Mouse (Mus musculus): ENCODE data around the gene Mogs.

Mogs gene

DNA sequence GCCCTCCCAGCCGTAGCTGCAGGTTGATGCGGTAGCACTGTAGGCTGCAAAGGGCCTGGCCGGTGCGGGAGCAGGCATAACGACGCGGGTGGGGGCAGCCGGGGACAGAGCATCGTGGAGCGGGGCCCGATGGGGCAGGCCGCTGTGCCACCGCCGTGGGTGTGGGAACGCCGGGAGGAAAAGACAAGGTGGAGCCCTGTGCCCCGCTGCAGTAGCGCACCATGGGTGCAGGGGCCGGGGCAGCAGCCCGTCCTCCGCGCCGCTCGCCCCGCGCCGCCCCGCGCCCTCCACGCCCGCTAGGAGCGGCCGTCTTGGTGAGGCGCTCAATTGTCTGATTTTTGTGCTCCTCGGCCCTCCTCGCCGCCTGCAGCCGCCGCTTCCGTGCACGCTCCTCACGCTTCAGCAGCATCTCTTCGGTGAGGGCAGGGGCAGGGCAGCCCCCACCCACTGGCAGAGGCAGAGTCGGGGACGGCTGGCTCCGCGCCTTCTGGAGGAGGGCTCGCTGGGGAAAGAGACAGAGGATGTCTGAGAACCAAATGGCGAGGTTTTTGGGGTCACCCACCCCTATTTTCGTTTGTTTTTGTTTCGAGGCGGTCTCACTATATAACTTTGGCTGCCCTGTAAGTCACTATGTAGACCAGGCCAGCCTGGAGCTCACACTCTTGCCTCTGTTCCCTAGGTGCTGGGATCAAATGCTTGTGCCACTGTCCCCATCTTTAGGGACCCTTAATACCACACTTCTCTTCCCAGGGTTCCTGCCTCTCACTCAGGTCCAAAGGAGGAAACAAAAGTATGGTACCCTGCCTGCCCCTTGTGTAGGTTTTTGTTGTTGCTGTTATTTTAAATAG is 6.8 kb downstream of the Mogs start:
- no peak for DNase-seq (ENCODE audit: low spot score)

DNA sequence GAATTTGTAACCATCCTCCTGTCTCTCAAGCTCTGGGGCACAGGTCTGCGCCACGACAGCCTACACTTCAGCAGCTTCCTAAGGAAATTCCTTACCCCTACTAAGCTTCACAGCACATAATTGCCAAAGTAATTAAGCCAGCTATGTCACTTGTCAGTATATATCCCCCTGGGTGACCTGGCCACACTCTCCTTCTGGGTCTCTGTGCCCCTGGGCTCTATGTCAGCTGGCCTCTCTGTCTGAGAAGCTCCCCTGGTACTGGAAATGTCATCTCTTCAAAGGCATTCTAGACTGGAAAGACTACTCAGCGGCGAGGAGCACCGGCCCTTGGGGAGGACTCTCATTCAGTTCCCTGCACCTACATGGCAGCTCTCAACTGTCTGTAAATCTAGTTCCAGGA is 7.7 kb downstream of the Mogs start:
- no peak for DNase-seq (ENCODE audit: low spot score)

DNA sequence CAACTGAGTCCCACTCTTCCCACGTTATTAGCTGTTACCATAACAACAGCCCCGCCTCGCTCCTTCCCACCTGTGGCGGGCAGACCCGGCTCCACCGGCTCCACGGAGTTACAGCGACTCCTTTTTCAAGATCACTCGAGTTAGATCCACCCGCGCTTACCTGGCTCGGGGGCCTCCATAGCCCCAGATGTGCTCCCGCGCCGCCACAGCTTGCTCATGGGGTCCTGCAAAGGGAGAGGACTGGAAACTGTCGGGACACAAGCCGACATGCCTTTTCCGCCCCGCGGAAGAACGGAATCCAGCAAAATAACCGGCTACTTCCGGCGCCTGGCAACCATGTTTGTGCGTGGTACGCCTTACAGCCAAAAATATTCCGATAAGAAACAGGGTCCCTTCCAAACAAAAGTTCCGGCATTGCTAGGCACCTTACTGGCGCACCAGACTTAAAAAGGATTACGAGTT is 9.6 kb downstream of the Mogs start:
- peak; percentile 89 for DNase-seq (ENCODE audit: low spot score)

DNA sequence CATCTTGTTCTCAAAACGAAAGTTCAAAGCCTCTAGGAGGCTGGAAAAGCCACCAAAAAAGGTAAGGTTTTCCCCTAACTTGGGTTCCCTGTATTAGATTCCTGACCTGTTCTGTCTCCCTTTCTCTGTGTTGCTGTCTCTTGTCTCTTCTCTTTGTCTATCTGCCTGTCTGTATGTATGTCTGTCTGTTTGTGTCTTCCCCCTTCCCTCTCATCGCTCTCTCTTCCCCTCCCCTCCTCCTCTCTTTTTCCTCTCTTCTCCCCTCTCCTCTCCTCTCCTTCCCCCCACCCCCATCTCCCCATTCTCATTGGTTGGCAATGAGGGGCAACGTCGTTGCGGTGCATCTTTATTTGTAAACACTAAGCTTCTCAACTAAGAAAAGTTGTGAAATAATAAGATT is 10.0 kb downstream of the Mogs start, which contains the start of gene Ino80b:
TSS of gene Ino80b (minus strand) at position 101 of the 400 bp plus-strand sequence.
- no peak for DNase-seq (ENCODE audit: low spot score)

DNA sequence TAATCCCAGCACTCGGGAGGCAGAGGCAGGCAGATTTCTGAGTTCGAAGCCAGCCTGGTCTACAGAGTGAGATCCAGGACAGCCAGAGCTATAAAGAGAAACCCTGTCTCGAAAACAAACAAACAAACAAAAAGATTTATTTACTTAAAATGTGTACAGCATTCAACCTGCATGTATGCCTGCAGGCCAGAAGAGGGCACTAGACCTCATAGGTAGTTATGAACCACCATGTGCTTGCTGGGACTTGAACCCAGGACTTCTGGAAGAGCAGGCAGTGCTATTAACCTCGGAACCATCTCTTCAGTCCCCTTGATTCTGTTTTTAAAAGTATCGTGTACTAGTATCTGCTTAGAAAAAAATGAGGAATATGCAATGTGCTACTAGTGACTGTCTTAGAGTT is 12.1 kb downstream of the Mogs start:
- DNase-seq (ENCODE audit: low spot score): no peak

DNA sequence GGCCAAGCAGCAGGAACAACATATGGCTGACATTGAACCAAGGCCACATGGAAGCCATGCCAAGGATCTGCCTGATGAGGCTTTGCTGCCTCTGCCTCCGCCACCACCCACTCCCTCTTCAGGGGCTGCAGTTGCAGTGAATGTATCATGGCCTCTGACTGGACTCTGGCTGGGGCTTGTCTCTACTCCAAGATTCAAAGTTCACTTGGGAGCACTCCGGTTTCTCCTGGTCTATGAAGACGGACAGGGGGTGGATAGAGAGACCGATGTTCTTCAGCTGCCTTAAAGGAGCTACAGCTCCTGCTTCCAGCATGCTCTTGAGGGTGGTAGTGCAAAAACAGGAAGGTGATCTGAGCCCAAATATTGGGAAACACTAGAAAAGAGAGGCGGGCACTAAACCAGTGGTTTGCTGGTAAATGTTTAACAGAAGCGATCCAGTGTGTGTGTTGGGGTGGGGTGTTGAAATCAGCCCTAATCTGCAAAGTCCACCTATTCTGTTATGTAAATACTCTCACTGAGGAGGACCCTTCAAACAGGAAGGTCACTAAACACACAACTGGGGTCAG is 16.3 kb downstream of the Mogs start:
- DNase-seq (ENCODE audit: low spot score): no peak

DNA sequence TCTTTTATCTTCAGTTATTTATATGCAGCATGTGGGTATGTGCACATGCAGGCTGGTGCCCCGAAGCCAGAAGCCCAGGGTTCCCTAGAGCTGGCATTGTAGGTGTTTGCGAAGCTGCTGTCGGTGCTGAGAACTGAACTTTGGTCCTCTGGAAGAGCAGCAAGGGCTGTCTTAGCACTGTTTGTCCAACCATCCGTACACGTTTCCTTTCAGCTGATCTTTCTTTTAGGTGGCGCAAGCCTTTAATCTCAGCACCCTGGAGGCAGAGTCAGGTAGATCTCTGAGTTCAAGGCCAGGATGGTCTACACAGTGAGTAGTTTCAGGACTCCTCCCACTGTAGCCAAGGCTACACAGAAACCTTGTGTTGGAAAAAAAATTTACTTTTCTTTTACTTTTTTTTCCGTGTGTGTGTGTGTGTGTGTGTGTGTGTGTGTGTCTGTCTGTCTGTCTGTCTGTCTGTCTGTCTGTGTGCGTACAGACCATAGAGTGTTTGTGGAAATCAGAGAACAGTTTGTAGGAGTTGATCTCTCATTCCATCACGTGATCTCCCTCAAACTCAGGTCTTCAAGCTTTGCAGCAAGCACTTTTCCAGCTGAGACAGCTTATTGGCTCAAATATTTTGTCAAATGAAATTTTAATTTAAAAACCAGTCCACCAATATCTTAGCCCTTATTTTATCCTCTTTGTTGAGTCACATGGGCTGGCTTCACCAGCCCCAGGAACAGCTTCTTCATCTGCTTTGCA is 17.1 kb downstream of the Mogs start:
- DNase-seq (ENCODE audit: low spot score): no peak

DNA sequence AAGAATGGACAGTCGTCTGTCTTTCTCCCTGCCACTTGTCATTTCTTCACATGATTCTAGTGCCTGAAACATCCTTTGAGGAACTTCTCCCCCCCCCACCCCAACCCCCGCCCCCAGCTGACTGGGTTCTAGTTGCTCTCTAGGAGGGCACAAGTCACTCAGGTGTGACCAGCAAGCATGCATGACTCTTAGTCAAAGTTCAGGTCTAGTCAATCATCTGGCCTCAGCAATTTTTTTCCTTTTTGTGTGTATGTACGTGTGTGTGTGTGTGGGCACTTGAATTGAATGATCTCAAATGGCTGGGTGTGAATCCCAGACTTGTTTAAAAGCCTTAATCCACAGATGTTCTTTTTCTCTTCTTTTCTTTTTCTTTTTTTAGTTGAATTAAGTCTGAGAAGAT is 18.9 kb downstream of the Mogs start:
- DNase-seq (ENCODE audit: low spot score): no peak

DNA sequence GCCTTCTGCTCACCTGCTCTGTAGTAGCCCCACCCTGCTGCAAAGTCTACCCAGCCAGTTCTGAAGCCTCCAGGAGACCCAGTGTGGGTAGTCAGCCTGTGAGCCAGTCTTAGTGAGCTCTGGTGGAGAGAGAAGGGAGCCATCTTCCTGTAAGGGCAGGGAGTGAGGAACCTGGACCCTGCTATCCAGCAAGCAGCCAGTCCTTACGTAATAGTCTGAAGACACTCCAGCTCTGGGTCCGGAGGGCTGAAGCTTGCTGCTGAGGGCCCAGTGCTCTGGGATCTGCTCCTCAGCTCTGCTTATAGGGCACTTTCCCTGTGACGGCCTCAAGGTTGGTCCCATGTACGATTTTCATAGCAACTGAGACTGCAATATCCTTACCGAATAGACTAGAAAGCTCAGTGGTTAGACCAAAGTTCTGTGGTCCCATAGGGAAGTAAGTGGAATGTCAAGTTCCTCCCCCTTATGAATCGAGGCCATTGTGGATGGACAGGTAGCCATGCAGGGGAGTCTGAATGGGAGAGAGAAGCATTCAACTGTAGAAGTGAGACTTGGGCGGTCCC is 19.7 kb downstream of the Mogs start, which contains the start of gene Rtkn:
TSS of gene Rtkn (plus strand) at position 513 of the 563 bp plus-strand sequence.
- no peak for DNase-seq (ENCODE audit: low spot score)

DNA sequence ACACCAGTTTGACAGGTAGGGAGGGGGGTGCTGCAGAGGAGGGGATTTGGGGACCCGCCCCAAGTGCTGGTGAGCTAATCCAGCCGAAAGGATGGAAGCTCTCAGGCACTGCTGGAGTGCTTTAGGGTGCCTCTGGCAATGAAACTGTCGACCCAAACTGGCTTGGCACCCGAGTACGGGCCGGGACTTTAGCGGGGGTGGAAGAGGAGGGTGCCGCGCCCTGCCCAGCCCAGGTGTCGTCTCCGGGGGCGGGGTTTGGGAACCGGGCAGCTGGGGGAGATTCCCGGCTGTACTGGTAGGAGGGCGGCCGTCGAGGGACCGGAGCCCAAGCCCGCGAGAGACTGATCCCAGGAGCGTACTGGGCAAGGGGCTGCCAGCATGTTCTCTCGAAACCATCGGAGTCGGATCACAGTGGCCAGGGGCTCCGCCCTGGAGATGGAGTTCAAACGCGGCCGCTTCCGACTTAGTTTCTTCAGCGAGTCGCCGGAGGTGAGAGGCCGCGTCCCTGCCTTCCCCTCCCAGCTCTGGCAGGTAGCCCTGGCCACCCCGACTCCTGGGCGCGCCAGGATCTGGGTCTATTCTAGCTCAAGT is 20.4 kb downstream of the Mogs start:
- DNase-seq (ENCODE audit: low spot score): peak; percentile 39

DNA sequence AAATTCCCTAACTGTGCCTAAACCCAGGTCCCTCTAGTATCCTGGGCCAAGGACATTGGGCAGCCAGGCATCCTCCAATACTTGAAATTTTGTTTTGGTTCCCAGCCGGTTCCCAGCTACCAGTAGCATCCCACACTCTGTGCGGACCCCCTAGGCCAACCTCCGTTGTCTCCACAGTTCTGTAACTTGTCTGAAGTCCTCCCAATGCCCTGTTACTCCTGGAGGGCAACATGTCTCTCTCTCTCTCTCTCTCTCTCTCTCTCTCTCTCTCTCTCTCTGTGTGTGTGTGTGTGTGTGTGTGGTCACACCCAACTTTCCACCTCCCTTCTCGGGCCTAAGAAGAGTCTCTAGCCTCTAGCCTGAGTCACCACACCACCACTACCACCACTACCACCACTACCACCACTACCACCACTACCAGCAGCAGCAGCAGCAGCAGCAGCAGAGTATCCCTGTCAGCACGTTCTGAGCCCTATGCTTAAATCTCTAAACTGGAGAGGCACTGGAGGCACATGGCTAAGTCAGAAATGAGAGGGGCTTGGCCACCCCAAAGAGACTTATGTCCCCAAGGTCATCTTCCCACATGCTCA is 21.1 kb downstream of the Mogs start:
- DNase-seq (ENCODE audit: low spot score): no peak

DNA sequence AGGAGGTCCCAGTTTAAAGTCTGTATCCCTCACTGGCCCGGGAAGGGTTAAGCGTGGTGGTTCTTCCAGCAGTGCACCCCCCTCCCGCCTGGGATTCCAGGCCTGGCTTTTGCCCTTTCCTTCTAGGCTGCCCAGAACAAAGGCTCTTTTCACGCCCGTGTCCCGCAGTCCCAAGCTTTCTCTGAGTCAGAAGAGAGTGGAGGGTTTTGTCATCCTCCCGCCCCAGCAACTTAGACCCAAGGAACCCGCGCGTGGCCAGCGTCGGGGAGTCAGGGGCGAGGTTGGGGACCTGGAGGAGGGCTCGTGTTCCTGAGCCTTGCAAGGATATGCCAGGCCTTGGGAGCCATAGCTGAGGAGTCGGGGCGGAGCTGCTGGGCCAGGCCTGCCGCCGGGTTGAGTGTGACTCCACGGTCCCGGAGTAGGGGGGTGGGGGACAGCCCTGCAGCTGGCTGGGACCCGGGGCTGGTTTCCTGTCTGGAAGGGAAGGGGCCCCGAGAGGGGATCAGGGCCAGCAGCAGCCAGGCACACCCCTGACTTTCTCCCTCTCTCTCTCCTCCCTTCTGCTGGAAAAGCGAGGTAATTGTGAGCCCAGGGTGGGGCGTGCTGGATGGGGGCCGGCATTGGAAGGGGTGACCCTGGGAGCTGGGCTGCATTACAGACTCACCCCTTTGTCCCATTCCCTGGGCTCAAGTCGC is 21.7 kb downstream of the Mogs start:
- DNase-seq (ENCODE audit: low spot score): peak; percentile 74

DNA sequence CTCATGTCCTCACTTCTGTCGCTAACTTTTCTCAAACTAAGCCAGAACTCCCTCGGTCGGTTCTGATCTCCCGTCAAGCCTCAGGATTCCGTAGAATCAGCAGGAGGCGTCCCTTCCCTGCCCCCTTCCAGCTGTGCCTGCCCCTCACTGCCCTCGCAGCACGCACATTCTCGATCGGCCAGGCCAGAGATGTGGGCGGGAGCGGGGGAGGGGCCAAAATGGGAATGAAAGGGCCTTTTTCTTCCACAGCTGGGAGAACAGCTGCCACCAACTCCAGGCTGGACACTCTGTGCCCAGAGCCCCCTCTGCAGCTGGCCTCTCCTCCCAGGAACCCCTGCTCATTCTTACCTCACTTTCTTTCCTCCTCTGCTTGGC is 22.3 kb downstream of the Mogs start:
- DNase-seq (ENCODE audit: low spot score): peak; percentile 88

DNA sequence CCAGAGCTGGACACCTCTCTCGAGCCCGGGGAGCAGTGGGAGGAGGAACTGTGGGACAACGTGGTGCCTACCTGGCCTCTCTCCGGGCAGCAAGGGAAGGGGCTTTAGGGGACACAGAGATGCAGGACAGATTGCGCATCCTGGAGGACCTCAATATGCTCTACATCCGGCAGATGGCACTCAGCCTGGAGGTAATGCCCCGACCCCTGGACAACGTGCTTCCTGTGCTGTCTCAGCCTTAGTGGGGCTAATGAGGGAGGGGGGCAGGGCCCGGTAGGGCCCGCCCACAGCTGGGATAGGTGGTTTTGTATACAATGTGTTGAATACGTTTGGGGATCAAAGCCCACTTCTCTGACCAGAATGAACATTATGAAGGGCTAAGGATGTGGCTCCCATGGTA is 22.8 kb downstream of the Mogs start:
- DNase-seq (ENCODE audit: low spot score): no peak

DNA sequence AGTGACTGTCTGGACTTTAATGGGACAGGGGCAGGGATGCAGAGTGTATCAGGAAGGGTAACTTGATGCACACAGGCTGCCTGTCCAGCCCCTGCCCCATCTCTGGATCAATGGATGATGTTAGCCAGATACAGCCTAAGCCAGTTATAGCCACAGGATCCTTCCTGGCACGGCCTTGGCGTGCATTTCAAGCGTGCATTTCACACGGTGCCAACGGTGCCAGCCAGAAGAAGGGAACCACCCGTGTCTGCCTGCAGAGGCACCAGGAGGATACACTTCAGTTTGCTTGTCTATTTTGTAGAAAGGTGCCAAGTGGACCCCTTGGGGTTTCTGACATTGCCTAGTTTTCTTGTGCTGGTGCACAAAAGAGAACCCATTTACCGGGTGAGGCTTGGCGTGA is 24.7 kb downstream of the Mogs start:
- DNase-seq (ENCODE audit: low spot score): no peak

DNA sequence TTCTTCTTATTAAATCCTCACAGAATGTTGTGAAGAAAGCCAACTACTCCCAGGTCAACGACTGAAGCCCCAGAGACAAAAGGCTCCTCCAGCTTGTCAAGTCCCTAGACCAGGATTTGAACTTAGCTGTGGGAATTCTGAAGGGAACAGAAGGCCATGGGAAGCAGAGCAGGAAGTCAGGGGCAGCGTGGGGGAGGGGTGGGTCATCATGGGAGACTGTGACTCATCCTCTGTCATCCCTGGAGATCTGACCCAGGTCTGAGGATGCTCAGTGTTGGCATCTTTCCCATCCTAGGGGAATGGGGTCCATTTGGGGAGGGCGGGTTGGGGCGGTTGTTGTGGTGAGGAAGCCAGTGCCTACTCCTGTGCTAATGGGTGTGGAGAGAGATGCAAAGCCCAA is 26.3 kb downstream of the Mogs start:
- no peak for DNase-seq (ENCODE audit: low spot score)

DNA sequence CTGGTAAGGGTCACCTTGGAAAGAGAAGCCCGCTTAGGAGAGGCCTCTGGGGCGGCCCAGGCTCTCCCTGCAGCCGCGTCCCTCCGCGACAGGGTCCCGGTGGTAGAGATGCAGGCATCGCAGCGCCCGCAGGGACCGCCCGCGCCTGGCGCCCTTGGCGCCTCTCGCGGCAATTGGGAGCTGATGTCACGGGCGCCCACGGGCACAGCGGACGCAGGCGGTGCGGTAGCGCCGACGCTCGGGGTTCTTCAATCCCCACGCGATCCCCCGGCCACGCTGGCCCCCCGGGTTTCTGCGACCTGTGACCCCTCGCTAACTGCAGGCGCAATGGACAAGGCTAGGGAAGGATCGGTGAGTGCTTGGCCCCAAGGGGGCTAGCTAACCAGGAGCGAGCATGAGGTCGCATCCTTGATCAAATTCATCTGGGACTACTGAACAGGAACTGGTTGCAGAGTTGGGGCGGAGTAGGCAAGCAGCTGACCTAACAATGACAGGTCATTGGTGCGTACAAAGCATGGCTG is 27.0 kb downstream of the Mogs start:
- DNase-seq (ENCODE audit: low spot score): no peak

DNA sequence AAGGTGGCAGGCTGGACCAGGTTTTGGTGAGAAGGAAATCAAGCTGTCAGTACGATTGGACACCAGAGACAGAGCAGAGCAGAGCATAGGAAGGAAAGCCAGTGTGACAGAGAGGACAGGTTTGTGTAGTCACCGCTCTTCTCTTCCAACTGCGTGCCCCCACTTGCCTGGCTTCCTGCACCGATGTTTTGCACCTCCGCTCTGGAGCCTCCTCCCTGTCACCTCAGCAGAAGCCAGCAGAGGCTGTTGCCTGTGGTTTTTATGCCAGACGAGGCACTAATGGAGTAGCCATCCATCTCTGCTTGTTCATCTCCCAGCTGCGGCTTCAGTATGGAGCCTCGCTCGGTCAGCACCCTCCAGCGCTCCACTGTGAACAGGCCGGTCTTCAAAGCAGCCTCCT is 27.6 kb downstream of the Mogs start:
- no peak for DNase-seq (ENCODE audit: low spot score)

DNA sequence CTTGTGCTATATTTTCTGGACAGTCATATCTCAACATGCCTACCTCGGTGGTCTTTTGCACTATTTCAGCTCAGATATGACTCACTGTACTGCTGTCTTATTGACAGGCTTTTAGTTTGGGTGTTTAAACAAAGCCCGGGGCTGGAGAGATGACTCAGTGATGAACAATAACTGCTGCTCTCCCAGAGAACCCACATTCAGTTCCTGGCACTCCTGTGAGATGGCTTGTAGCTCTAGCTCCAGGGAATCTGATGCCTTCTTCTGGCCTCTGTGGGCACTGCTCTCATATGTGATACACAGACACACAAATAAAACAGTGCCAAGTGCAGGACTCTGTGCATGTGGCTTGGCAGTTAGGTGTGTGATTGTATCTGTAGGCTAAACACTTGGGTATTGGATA is 29.9 kb downstream of the Mogs start:
- DNase-seq (ENCODE audit: low spot score): no peak

DNA sequence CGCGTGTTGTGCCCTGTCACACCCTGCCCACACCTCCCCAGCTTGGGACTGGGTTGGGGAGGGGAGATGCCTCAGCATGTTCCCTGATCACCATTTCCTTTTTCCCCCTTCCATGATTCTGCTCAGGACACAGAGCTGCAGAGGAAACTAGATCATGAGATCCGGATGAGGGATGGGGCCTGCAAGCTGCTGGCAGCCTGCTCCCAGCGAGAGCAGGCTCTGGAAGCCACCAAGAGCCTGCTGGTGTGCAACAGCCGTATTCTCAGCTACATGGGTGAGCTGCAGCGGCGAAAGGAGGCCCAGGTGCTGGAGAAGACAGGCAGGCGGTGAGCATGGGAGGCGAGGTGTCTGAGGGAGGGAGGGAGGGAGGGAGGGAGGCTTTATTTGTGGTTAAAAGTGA is 30.5 kb downstream of the Mogs start:
- DNase-seq (ENCODE audit: low spot score): no peak

DNA sequence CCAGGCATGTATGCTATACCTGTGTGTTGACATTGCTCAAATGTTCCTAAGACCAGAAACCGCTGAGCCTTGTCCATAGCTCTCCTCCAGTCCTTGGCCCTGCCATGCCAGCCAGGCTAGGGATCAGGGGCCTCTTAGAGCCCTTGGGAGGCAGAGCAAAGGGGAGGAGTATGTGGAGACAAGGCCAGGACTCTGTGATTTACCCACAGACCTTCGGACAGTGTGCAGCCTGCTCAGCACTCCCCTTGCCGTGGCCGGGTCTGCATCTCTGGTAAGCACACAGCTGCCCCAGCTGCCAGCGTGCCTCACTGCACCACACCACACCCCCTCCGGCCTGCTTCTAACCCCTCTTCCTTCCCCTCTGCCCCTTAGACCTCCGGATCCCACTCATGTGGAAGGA is 32.0 kb downstream of the Mogs start:
- DNase-seq (ENCODE audit: low spot score): no peak

Measured in ovary, postnatal 36 days (tissue).